Mouse (Mus musculus) brain, embryonic 14.5 days (tissue): ENCODE measurements around the gene Tmem120b. TPM values are rescaled to one million over a fixed set of nuclear protein-coding genes. Genes with fewer than 3 reads are reported as not detected.

Source experiments
- DNase-seq: peaks from one replicate; pipeline ENCODE4 v3.0.0-alpha.2; 2011; ENCODE audit warnings: low read depth
- CTCF ChIP-seq: fragments of 200-500 bp; IDR thresholded peaks from 2 replicates; pipeline ENCODE4 v1.5.1; 2012; ENCODE audit warnings: inconsistent platforms, mild to moderate bottlenecking, moderate library complexity, borderline replicate concordance; ENCODE audit not compliant: insufficient read depth, insufficient read length; ENCODE audit errors: extremely low read depth
- POLR2A ChIP-seq: fragments of 200-500 bp; IDR thresholded peaks from 2 replicates; pipeline ENCODE4 v1.6.1; 2012; ENCODE audit warnings: mild to moderate bottlenecking, inconsistent platforms, borderline replicate concordance; ENCODE audit not compliant: poor library complexity, insufficient read depth, insufficient read length, severe bottlenecking; ENCODE audit errors: extremely low read depth
- polyA plus RNA-seq: library from polyadenylated mRNA; depleted of rRNA; stranded (reverse); fragments of >200 nt; gene quantifications from 2 replicates; pipeline ENCODE4 v1.2.3, GENCODE M21; 2012

The Tmem120b gene
- polyA plus RNA-seq, 1 experiment = 13.9 TPM

DNA sequence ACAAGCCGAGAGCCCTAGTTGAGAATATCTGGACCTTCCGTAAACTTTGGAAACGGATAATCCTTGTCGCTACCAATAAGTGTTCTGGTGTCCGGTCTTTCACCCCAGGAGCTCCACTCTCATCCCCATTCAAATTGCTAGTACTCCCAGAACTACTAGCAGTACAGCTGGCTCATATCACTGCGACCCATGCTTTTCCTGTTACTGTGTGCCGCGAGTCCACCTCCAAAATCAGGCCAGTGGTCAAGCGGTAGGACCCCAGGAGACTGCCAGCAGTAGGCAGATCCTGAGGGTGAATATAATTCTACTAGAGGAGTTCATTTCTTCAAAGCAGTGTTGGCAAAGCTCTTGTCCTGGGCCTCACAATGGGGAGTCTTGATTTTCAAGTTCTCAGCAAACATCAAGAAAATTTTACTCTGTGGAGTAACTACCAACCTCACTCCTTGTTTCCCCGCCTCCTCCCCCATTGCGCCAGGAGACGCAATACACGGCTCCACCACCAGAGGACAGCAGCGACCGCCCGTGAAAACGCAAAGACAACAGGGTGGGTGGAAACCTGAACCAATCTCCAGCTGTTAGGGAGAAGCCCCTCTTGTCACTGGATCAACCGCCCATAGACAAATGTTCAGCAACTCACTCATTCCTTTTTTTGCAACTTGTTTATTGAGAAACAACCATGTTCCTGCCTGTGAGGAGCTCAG is 65.0 kb downstream of the Tmem120b start:
- TF ChIP-seq POLR2A (no peak), CTCF (peak; percentile 99)
- DNase-seq = peak; percentile 91

- TF ChIP-seq CTCF (no peak), POLR2A (no peak)
- DNase-seq = peak; percentile 76
Observed at GRCm38 (mm10) chr5:123133784-123134143, 65.5 kb downstream of the Tmem120b start.

GRCm38 (mm10) chr5:123134186-123134874 is 66.1 kb downstream of the Tmem120b start:
- no peak for TF ChIP-seq POLR2A
- peak; percentile 1; the same call in 1 of the 2 replicates for TF ChIP-seq CTCF
- peak; percentile 48 for DNase-seq

GRCm38 (mm10) chr5:123134875-123135382 is 66.7 kb downstream of the Tmem120b start:
- DNase-seq = no peak

DNA sequence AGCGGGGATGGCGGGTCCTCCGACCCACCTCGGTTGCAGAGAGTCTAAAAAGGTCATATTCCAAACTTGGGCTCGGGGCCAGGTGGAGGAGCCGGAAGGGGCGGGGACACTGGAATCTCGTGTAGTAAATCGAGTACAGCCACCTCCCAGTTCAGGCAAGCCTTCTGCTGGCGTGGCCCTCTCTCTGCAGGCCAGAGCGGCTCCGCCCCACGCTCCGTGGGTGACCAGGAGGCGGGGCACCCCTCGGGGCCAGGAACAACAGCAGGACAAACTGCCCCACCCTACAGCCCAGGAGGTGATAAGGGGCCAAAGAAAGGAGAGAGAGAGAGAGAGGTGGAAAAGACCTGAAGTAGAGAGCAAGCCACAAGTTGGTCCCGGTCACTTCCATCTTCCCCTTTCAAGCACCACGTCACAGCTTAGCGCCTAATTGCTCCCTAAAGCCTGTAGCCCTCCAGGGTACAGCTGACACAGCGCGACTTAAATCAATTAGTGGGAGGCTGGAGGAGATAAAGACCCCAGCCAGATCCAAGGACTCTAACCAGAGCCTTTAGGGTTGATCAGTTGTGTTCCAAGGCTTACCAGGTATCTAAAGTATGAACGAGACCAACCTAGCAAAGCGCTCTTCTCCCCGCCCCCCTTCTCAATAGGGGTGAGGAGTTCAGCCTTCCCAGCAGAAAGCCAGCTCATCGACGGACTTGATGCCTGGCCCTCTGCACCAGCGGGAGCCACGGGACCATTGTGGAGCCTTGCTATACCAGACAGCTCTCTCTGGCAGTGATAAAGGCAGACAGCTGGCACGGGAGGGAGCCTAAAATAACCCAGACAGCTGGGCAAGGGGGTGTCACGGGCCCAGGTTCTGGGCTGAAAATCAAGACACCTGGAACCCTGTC is 67.5 kb downstream of the Tmem120b start:
- DNase-seq = peak; percentile 84
- TF ChIP-seq CTCF (no peak), POLR2A (no peak)

More at GRCm38 (mm10) chr5:123134875-123135382, 66.7 kb downstream of the Tmem120b start:
- no peak for TF ChIP-seq POLR2A
- no peak for TF ChIP-seq CTCF

DNA sequence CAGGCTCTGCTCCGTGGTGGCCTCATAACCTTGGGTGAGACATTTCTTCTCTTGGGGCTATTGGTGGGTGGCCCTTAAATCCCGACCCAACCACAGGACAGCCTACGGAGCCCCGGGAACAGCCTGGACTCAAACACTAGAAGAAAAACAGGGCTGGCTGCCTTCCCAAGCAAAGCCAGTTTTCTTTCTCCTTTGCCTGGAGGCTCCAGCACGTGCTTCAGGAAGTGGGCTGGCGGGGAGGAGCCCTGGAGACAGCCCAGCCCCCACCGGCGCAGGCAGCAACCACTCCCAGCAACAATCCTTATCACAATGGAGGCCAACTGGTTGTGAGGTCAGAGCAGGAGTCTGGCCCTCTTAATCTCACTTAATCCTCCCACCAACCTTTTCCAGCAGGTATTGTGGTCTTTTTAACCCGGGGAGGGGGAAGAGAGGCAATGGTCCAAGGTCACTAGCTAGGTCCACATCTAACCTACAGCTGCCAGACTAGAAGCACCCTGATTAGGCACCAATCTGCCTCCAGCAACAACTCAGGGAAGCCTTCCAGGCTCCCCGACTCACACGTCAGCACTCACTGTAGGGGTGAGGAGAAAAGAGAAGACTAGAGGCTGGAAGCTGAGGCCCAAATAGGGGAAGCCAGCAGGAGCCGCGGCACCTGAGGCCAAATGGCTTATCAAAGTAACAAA is 68.3 kb downstream of the Tmem120b start:
- TF ChIP-seq POLR2A (no peak), CTCF (no peak)
- peak; percentile 96 for DNase-seq

- no peak for TF ChIP-seq CTCF
- TF ChIP-seq POLR2A = no peak
Observed at GRCm38 (mm10) chr5:123137044-123137909, 69.1 kb downstream of the Tmem120b start.

GRCm38 (mm10) chr5:123137910-123138229 is 69.7 kb downstream of the Tmem120b start:
- DNase-seq = no peak
- TF ChIP-seq CTCF (no peak), POLR2A (no peak)

More at GRCm38 (mm10) chr5:123137044-123137909, 69.1 kb downstream of the Tmem120b start:
- DNase-seq = peak; percentile 87

- TF ChIP-seq CTCF (peak; percentile 6; the same call in 1 of the 2 replicates), POLR2A (peak; percentile 52; the same call in 1 of the 2 replicates)
- DNase-seq = peak; percentile 89
Observed at GRCm38 (mm10) chr5:123138230-123138911, 70.2 kb downstream of the Tmem120b start.
